Comparison of ENCODE assay signal across 15 mouse cellular contexts in genomic region chr1:38666111-38666765, GRCm38 (mm10). TPM values are rescaled to one million over a fixed set of nuclear protein-coding genes. Genes with fewer than 3 reads are reported as not detected.
DNase-seq lines count a peak whose midpoint lies in the region; ATAC-seq and TF ChIP-seq lines count a peak whose summit lies in the region.
"Had no signal": no experiment of that assay in that cellular context is flagged by ENCODE, and none has a peak within 500 bp of the region (broad histone marks: within the 10 kb centered on the region; RNA-seq: fewer than 3 reads in every experiment).

No protein-coding gene starts in this region.

- no peaks in the 10 kb centered on the region for H3K27me3 ChIP-seq in hindbrain, postnatal 0 days (ENCODE audit: insufficient read depth, low read length)
- H3K27me3 ChIP-seq in hindbrain, embryonic 13.5 days: no peaks in the 10 kb centered on the region
- no peaks in the 10 kb centered on the region for H3K27me3 ChIP-seq in kidney, postnatal 0 days (ENCODE audit: insufficient read depth, low read length)
- H3K27me3 ChIP-seq: embryonic facial prominence, embryonic 13.5 days; forebrain, embryonic 15.5 days; hindbrain, embryonic 15.5 days; midbrain, embryonic 15.5 days had no signal

- no peaks in the 10 kb centered on the region for H3K9me3 ChIP-seq in hindbrain, postnatal 0 days (ENCODE audit: low read length)
- no peaks in the 10 kb centered on the region for H3K9me3 ChIP-seq in hindbrain, embryonic 13.5 days
- no peaks in the 10 kb centered on the region for H3K9me3 ChIP-seq in kidney, postnatal 0 days (replicated peaks; ENCODE audit: low read length)
- H3K9me3 ChIP-seq: embryonic facial prominence, embryonic 13.5 days; forebrain, embryonic 15.5 days; hindbrain, embryonic 15.5 days; midbrain, embryonic 15.5 days had no signal

- no peak overlapping the region for H3K9ac ChIP-seq in hindbrain, postnatal 0 days (replicated peaks; ENCODE audit: low read length)
- H3K9ac ChIP-seq in hindbrain, embryonic 13.5 days: no peak overlapping the region
- no peak overlapping the region for H3K9ac ChIP-seq in kidney, postnatal 0 days (ENCODE audit: low read depth, low read length)
- H3K9ac ChIP-seq: embryonic facial prominence, embryonic 13.5 days; forebrain, embryonic 15.5 days; hindbrain, embryonic 15.5 days; midbrain, embryonic 15.5 days had no signal

- intact Hi-C loops in left cerebral cortex, adult 2 months (cut with DNase I): no loop called here

- TF ChIP-seq POLR2A in brain, embryonic 14.5 days (IDR thresholded peaks at IDR 0.05; ENCODE audit: borderline replicate concordance, extremely low read depth, insufficient read depth, insufficient read length, poor library complexity, severe bottlenecking): no peak

- H3K27ac ChIP-seq in hindbrain, postnatal 0 days: no peak overlapping the region
- no peak overlapping the region for H3K27ac ChIP-seq in hindbrain, embryonic 13.5 days
- peak overlapping the region; percentile 47; the same call in 1 of the 2 replicates for H3K27ac ChIP-seq in kidney, postnatal 0 days
- H3K27ac ChIP-seq in left cerebral cortex, adult 2 months: no peak overlapping the region
- H3K27ac ChIP-seq: embryonic facial prominence, embryonic 13.5 days; forebrain, embryonic 15.5 days; hindbrain, embryonic 15.5 days; midbrain, embryonic 15.5 days had no signal

- no peak for TF ChIP-seq CTCF in hindbrain, postnatal 0 days (IDR thresholded peaks at IDR 0.05; ENCODE audit: low read depth)
- no peak for TF ChIP-seq CTCF in brain, embryonic 14.5 days (IDR thresholded peaks at IDR 0.05; ENCODE audit: borderline replicate concordance, extremely low read depth, insufficient read depth, insufficient read length)
- TF ChIP-seq CTCF in kidney, postnatal 0 days (IDR thresholded peaks at IDR 0.05; ENCODE audit: low read depth): no peak
- no peak for TF ChIP-seq CTCF in left cerebral cortex, adult 2 months (IDR thresholded peaks at IDR 0.05)

- 61% methylated on average over 5 of the region's 5 CpGs for WGBS in hindbrain, postnatal 0 days
- 83% methylated on average over 5 of the region's 5 CpGs for WGBS in hindbrain, embryonic 13.5 days
- 36% methylated on average over 5 of the region's 5 CpGs for WGBS in kidney, postnatal 0 days

- ATAC-seq in hindbrain, postnatal 0 days: no peak
- ATAC-seq in hindbrain, embryonic 13.5 days (ENCODE audit: low FRiP score): no peak
- no peak; the same call in 1 of the 2 replicates for ATAC-seq in kidney, postnatal 0 days (replicated peaks; ENCODE audit: low FRiP score, low read depth)
- ATAC-seq: forebrain, embryonic 15.5 days; midbrain, embryonic 15.5 days had no signal

- no peaks in the 10 kb centered on the region for H3K36me3 ChIP-seq in hindbrain, postnatal 0 days (ENCODE audit: insufficient read depth, low read length)
- H3K36me3 ChIP-seq in hindbrain, embryonic 13.5 days: no peaks in the 10 kb centered on the region
- H3K36me3 ChIP-seq in kidney, postnatal 0 days (ENCODE audit: insufficient read depth, low read length): no peaks in the 10 kb centered on the region
- H3K36me3 ChIP-seq: embryonic facial prominence, embryonic 13.5 days; forebrain, embryonic 15.5 days; hindbrain, embryonic 15.5 days; midbrain, embryonic 15.5 days had no signal

- no peak overlapping the region for H3K4me3 ChIP-seq in hindbrain, postnatal 0 days (ENCODE audit: low read length)
- H3K4me3 ChIP-seq in hindbrain, embryonic 13.5 days: no peak overlapping the region
- no peak overlapping the region for H3K4me3 ChIP-seq in kidney, postnatal 0 days (replicated peaks; ENCODE audit: low read depth, low read length)
- no peak overlapping the region for H3K4me3 ChIP-seq in left cerebral cortex, adult 2 months
- H3K4me3 ChIP-seq: embryonic facial prominence, embryonic 13.5 days; forebrain, embryonic 15.5 days; hindbrain, embryonic 15.5 days; midbrain, embryonic 15.5 days had no signal

- H3K4me2 ChIP-seq in hindbrain, postnatal 0 days (ENCODE audit: low read depth, low read length): no peak overlapping the region
- H3K4me2 ChIP-seq in hindbrain, embryonic 13.5 days: no peak overlapping the region
- H3K4me2 ChIP-seq in kidney, postnatal 0 days (ENCODE audit: low read length): no peak overlapping the region
- H3K4me2 ChIP-seq: embryonic facial prominence, embryonic 13.5 days; forebrain, embryonic 15.5 days; hindbrain, embryonic 15.5 days; liver, embryonic 11.5 days; midbrain, embryonic 15.5 days had no signal

- H3K4me1 ChIP-seq in hindbrain, postnatal 0 days (ENCODE audit: insufficient read depth, low read length): no peaks in the 10 kb centered on the region
- H3K4me1 ChIP-seq in hindbrain, embryonic 13.5 days (replicated peaks): peaks cover 2% of the 10 kb centered on the region; the same call in 1 of the 2 replicates
- H3K4me1 ChIP-seq in kidney, postnatal 0 days (replicated peaks; ENCODE audit: insufficient read depth, low read length): no peaks in the 10 kb centered on the region
- H3K4me1 ChIP-seq: forebrain, embryonic 15.5 days; hindbrain, embryonic 15.5 days; midbrain, embryonic 15.5 days had no signal

- DNase-seq in hindbrain, postnatal 0 days (ENCODE audit: low spot score): peak; percentile 15
- DNase-seq in brain, embryonic 14.5 days (ENCODE audit: low read depth): peak; percentile 6
- peak; percentile 93 for DNase-seq in kidney, postnatal 0 days (ENCODE audit: low spot score)
- DNase-seq in lung, postnatal 14 days: peak; percentile 50
- no peak for DNase-seq in left cerebral cortex, adult 2 months (ENCODE audit: extremely low spot score in 1 of 2, low spot score in 2 of 2)
- no peak for DNase-seq in right cerebral cortex, postnatal 4 days
- DNase-seq in thymus, postnatal 36 days: no peak
- DNase-seq: cerebellum, adult 2 months; layer of hippocampus, postnatal 36 days had no signal

RNA-seq across cellular contexts. Expression of gene Aff3, which starts 1.5 kb away (rescaled TPM):
- total RNA-seq in hindbrain, postnatal 0 days (2014; rRNA removed): 55.6 and 89.0 TPM in 2 replicates
- polyA plus RNA-seq in hindbrain, postnatal 0 days (2015; fragmentation: Nextera tagmentation; extraction: Ambion mirVana): 22.0 and 23.1 TPM in 2 replicates
- 15.1 and 19.0 TPM in 2 replicates for polyA plus RNA-seq in hindbrain, embryonic 13.5 days (2015; fragmentation: Nextera tagmentation; extraction: Ambion mirVana)
- polyA plus RNA-seq in brain, embryonic 14.5 days (2012; rRNA removed): 34.0 and 52.5 TPM in 2 replicates
- polyA plus RNA-seq in kidney, postnatal 0 days (2015; fragmentation: Nextera tagmentation; extraction: Ambion mirVana): 6.9 and 7.9 TPM in 2 replicates
- 100 to 1,000 TPM in 1 of 2 experiments, 10 to 100 TPM in 1; 98.8 to 108 TPM for total RNA-seq in left cerebral cortex, adult 2 months (2021)

Comparison
In these comparisons a context has a peak if more than half of its experiments do, and no peak if none do; other contexts are left out.
1. DNase-seq: peak in hindbrain, postnatal 0 days (single experiment), brain, embryonic 14.5 days (single experiment), kidney, postnatal 0 days (single experiment) and lung, postnatal 14 days (single experiment); none in left cerebral cortex, adult 2 months (0 of 2), right cerebral cortex, postnatal 4 days (single experiment) and thymus, postnatal 36 days (0 of 2).